Mouse (Mus musculus): ENCODE measurements at regions not wholly inside any gene's neighbourhood (a gene's known extent, or its start where the extent isn't known, plus 50 kb on each side); places are given as distances from the start of the nearest gene placed in this dataset.

DNA sequence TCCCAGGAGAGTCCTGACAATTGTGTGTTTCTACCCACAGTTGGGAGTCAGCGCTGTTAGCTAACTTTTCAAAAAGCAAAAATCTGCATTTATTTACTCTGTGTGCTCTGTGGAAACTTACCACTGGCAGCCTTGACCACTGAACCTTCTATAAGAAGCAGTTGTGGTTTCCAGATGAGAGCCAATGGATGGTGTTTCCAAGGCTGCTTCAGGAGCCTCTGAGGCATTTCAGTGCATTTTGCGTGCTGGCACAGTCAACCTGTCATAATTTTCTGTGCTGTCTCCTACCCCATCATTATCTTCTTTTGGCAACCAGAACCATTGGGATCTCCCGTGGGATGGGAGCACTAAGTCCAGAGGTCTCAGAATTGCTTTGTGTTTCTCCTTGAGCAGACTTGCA lies 60.3 kb downstream of the 4930544G11Rik start:
- DNase-seq (ENCODE audit: low spot score in 2 of 2), result no peak

- no peak for DNase-seq (ENCODE audit: low spot score in 2 of 2)
Observed at GRCm38 (mm10) chr6:66023531-66023930, 71.1 kb downstream of the 4930544G11Rik start.

DNA sequence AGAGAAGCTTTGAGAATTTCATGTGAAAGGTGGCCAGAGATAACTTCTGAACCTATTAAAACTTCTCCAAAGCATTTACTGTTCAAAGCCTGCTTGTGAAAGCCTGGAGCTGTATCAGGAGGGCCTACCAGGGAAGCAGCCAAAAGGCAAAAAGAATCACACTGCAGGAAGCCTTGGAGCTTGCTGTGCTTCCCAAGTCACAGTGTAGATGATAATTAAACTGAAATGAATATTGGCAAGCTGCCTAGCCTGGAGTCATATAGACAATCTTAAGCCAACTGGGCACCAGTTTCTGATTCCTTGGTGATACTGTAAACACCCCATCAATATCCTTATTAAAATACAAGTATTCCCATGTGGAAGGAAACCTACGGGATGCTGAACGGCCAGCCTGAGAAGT lies 84.4 kb downstream of the 4930544G11Rik start:
- DNase-seq (ENCODE audit: low spot score in 2 of 2), result no peak

GRCm38 (mm10) chr6:66051852-66052251 lies 99.4 kb downstream of the 4930544G11Rik start:
- no peak for DNase-seq (ENCODE audit: low spot score in 2 of 2)

DNA sequence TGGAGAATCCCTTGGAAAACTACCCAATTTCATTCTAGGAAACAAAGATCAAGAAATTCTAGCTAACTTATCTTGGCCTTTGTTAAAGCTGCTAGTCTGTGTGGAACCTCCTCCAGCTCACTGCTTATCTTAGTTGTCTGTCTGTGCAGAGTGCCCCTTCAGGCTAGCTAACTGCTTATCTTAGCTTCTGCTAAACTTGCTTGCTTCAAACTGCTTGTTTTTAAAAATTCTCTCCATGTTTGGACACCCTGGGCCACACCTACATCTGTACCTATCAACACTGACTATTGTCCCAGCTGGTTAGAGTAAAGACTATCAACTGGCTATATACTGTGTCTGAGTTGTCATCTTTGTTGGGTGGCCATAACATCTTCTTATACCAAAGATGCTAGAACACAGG lies 100.0 kb downstream of the 4930544G11Rik start:
- no peak for DNase-seq (ENCODE audit: low spot score in 2 of 2)

GRCm38 (mm10) chr6:66053197-66053596 lies 100.8 kb downstream of the 4930544G11Rik start:
- no peak for DNase-seq (ENCODE audit: low spot score in 2 of 2)

DNA sequence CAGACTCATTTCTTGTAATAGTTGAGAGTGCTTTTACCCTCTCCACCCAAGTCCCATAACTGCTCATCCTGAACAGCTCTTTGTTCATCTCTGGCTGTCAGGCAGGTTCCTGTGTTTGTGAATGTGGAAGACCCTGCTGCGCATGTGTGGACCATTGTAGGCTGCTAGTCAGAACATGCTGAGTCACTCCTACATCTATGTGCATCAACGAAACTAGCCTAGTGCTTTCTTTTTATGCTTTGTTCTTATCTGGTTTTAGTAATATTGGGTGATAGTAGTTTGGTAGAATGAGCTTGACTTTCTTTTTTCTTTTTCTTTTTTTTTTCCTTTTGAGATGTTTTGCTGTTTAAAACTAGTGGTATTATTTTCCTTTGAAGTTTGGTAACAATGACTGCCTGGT lies 116.5 kb downstream of the 4930544G11Rik start:
- no peak for DNase-seq (ENCODE audit: low spot score in 2 of 2)

- DNase-seq (ENCODE audit: low spot score in 2 of 2), result no peak
Observed at GRCm38 (mm10) chr6:66077445-66077844, 125.0 kb downstream of the 4930544G11Rik start.

GRCm38 (mm10) chr6:66078769-66079168 lies 126.4 kb downstream of the 4930544G11Rik start:
- no peak for DNase-seq (ENCODE audit: low spot score in 2 of 2)

DNA sequence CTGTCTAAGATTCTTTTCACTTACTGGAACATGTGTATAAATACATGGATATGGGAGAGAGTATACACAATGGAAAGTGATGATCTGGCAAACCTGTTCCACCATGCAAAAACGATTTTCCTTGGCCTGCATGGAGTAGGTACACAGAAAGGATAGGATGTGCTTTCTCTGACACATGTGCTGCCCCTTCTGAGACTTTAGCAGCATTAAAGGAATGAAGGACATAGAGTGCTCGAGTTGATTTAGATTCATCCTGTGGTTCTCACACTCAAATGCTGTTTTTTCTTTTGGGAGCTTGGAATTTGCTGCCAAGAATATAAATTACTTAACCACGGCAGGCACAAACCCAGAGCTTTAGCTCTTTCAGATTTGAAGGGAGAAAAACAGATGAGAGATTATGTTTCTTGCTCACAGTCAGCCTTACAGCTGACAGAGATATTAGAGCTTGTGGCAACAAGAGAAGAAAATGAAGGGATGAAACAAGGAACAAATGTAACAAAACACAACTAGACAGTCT lies 149.2 kb downstream of the 4930544G11Rik start:
- DNase-seq (ENCODE audit: low spot score in 2 of 2), result no peak

GRCm38 (mm10) chr6:66114366-66114765 lies 162.0 kb downstream of the 4930544G11Rik start:
- DNase-seq (ENCODE audit: low spot score in 2 of 2), result no peak

- no peak for DNase-seq (ENCODE audit: low spot score in 2 of 2)
Observed at GRCm38 (mm10) chr6:66121479-66122183, 169.2 kb downstream of the 4930544G11Rik start.

GRCm38 (mm10) chr6:66124292-66124691 lies 171.9 kb downstream of the 4930544G11Rik start:
- no peak for DNase-seq (ENCODE audit: low spot score in 2 of 2)

- DNase-seq (ENCODE audit: low spot score in 2 of 2), result no peak
Observed at GRCm38 (mm10) chr6:66151786-66152185, 199.4 kb downstream of the 4930544G11Rik start.

DNA sequence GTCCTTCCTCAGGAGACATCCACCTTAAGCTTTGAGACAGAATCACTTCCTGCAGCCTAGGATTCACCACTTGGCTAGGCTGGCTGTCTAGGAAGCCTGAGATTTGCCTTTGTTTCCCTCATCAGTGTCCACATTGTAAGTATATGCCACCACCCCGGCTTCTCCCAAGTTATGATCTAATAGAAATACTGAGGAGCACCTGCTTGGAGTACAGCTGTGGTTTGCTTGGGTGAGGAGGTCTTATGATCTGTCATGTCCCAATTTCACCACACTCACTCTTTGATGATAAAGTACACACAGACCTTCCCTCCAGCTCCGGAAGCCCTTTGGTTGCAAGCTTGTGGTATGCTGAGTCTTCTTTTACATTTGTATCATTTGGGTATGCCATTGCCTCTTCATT lies 202.4 kb downstream of the 4930544G11Rik start:
- DNase-seq (ENCODE audit: low spot score in 2 of 2), result no peak

DNA sequence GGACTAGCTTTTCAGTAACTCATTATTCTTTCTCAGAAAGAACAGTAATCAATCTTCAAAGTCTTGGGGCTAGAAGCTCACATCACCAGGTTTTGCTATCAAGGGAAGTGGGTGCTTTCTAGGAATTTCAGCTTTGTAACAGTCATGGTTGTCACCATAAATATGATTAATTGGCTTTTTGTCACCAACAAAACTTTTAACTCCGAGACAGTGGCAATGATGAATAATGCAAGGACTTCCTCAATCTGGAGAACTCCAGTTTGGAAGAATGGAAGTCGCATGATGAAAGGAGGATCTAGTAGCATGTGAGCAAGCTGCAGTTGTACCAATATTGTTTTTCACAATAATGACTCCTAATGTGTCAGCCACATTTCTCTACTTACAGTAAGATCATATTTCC lies 208.4 kb downstream of the 4930544G11Rik start:
- DNase-seq (ENCODE audit: low spot score in 2 of 2), result no peak

GRCm38 (mm10) chr6:66168913-66169312 lies 216.5 kb downstream of the 4930544G11Rik start:
- DNase-seq (ENCODE audit: low spot score in 2 of 2), result no peak

- DNase-seq (ENCODE audit: low spot score in 2 of 2), result no peak
Observed at GRCm38 (mm10) chr6:66197990-66198389, 245.6 kb downstream of the 4930544G11Rik start.

GRCm38 (mm10) chr6:66200136-66200790 lies 247.9 kb downstream of the 4930544G11Rik start:
- no peak for DNase-seq (ENCODE audit: low spot score in 2 of 2)

GRCm38 (mm10) chr6:66206197-66206925 lies 254.0 kb downstream of the 4930544G11Rik start:
- no peak for DNase-seq (ENCODE audit: low spot score in 2 of 2)

- no peak for DNase-seq (ENCODE audit: low spot score in 2 of 2)
Observed at GRCm38 (mm10) chr6:66217543-66217942, 265.1 kb downstream of the 4930544G11Rik start.

DNA sequence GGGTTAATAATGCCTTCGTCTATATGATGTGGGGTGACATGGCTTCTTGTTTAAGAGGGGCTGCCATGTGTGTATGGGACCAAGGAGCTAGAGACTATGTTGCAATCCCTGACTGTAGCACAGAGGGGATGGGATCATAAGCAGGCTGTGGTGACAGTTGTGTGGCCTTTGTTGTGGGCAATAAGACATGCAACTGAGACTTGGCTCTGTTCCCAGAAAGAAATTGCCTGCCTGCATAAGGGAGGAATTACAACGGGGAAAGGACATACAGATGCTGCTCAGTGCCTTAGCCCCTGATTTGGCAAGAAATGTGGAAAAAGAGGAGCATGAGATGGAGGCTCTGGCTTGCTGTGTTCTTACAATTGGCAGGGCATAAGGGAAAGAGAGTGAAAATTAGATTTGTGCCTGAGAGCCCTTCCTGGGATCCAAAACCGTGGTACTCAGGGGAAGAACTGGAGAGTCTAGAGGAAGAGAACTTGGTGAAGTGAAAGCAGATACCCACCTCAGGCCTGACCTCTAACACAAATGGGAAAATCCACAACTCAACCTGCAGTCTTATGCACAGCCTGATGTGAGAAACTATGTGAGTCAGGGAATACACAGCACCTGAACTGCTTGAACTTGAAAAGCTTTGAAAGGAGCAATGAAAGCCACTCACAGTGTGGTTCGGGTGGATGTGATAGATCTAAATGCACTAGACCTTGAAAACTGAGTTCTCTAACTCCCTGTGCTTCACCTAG lies 271.9 kb downstream of the 4930544G11Rik start:
- no peak for DNase-seq (ENCODE audit: low spot score in 2 of 2)

Measured in frontal cortex, postnatal 10 days (tissue).